Mouse (Mus musculus): ENCODE data around the gene Scaf11. TPM values are rescaled to one million over a fixed set of nuclear protein-coding genes. Genes with fewer than 3 reads are reported as not detected.
"Not testable (repeated sequence)": the region's sequence is repeated elsewhere in the genome, so short reads cannot be mapped to it uniquely, and the experiment has no call there.

The Scaf11 gene
- polyA plus RNA-seq, 1 experiment from 2014 or later = 95.8 TPM

DNA sequence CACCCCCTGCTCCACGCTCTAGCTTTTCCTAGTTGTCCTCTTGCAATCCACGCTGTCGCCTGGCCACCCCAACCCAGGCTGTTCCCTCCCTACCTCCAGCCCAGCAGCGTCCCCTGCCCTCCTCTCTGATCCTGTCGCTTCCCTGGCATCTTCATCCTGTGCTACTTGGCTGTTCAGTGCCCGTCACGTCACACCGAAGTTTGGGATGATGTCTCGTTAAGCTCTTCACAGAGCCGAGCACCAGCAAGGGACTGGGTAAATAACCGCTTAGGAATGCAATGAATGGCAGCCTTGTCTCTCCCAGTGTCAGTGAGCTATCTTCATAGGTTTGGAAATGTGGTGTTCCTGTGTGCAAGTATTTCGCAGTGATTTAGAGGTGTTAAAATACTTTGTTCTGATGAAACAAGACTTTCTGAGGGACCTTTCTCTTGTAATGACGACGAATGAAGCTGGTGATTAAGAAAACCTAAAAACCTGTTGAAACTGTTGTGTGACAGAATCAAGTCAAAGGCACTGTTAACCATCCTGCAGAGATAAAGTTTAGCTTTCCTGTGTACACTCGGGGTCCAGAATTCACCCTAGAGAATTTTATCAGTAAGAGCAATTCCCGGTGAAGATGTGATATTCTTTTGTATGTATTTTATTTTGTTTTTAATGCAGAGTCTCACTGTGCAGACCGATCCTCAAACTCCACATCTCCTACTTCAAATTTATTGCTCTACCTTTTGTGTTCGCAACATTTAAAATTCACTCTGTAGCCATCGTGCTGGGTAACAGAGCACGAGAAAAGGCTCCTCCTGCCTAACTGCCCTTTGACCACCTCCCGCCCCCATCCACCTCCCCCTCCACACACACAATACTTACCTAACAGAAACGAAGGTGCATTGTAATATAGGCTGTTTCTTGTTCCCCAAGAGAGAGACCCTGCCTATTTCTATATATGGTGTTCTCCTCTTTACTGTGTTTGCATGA is 1.2 kb upstream of the Scaf11 start:
- Histone ChIP-seq H3K4me3 (replicated peaks) (peak overlapping the region; percentile 92), H3K27me3 (no peaks in the 10 kb centered on the region), H3K9ac (peak overlapping the region; percentile 80), H3K36me3 (replicated peaks) (no peaks in the 10 kb centered on the region), H3K4me1 (peaks cover 26% of the 10 kb centered on the region), H3K27ac (peak overlapping the region; percentile 99), H3K4me2 (peak overlapping the region; percentile 64), H3K9me3 (no peaks in the 10 kb centered on the region)
- WGBS = 15% methylated on average over 22 of the region's 22 CpGs
- peak; percentile 44 for ATAC-seq (ENCODE audit: low FRiP score)

DNA sequence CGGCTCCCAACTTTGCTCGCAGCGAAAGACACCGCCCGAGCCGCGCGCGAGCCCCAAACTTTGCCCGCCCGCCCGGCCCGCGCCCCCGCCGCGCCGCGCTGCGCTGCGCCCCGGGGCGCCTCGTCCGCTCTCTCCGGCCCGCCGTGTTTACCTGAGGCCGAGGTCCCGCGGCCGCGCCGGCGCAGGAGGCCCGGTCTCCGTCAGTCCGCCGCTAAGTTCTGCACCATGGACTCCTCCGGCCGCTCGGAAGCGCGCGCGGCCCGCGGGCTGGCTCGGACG is 253 bp downstream of the Scaf11 start:
- ATAC-seq (ENCODE audit: low FRiP score) = no peak
- WGBS = under 1% methylated on average over 37 of the region's 50 CpGs
- Histone ChIP-seq H3K27ac (peak overlapping the region; percentile 99), H3K9ac (peak overlapping the region; percentile 94), H3K4me2 (peak overlapping the region; percentile 62), H3K4me1 (peaks cover 26% of the 10 kb centered on the region), H3K36me3 (replicated peaks) (no peaks in the 10 kb centered on the region), H3K9me3 (no peaks in the 10 kb centered on the region), H3K27me3 (no peaks in the 10 kb centered on the region), H3K4me3 (replicated peaks) (peak overlapping the region; percentile 92)

DNA sequence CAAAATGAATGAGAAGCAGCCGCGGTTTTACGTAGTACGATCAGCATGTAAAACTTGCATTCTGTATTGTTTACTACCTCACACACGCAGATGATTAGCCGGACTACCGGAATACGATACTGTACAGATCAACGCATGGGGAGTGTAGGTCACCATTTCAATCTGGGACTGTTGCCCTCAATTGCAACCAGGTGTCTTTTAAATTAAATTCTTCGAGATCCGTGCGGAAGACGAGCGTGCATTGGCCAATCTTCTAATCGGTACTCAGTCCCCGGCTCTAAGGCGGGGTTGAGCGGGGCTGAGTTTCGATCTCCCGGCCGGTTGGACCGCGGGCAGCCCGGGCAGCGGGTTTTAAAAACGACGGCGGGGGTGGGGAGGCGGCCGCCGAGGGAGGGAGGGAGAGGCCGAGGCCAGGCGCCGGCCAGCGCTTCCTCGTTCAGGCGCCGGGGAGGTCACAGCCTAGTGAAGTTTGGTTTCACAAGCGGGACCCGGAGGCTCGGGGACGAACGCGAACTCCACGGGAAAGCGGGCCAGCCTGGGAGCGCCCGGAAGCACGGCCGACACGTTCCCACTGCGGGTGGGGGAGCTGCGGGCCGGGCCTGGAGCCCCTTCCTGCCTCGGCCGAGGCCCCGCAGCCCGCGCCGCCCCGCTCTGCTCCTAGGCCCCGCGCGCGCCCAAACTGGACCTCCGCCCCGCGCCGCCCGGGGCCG is 747 bp downstream of the Scaf11 start:
- H3K9me3 ChIP-seq = no peaks in the 10 kb centered on the region
- H3K4me1 ChIP-seq = peaks cover 26% of the 10 kb centered on the region
- peak overlapping the region; percentile 94 for H3K9ac ChIP-seq
- H3K27me3 ChIP-seq = no peaks in the 10 kb centered on the region
- peak; percentile 50 for ATAC-seq (ENCODE audit: low FRiP score)
- WGBS = under 1% methylated on average over 51 of the region's 71 CpGs
- no peaks in the 10 kb centered on the region for H3K36me3 ChIP-seq (replicated peaks)
- H3K27ac ChIP-seq = peak overlapping the region; percentile 99
- H3K4me2 ChIP-seq = peak overlapping the region; percentile 62
- peak overlapping the region; percentile 92 for H3K4me3 ChIP-seq (replicated peaks)

DNA sequence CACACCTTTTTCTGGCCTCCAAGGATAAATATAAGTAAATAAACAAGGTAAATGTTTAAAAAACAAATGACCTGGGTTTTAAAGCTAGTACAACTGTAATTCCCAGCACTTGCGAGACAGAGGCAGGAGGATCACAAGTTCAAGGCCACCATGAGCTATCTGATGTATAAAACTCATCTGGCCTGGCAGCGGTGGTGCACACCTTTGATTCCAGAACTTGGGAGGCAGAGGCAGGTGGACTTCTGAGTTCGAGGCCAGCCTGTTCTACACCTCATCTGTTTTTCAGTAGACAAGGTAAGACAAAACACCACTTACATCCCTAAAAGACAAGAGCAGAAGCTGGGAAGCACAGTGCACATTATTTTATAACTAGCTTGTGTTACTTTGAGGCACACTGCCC is 2.4 kb downstream of the Scaf11 start:
- no peak overlapping the region for H3K27ac ChIP-seq
- WGBS = 94% methylated on average over 3 of the region's 3 CpGs
- ATAC-seq (ENCODE audit: low FRiP score) = no peak
- no peak overlapping the region for H3K4me2 ChIP-seq
- H3K36me3 ChIP-seq (replicated peaks) = no peaks in the 10 kb centered on the region
- no peaks in the 10 kb centered on the region for H3K9me3 ChIP-seq
- no peaks in the 10 kb centered on the region for H3K27me3 ChIP-seq
- no peak overlapping the region for H3K9ac ChIP-seq
- H3K4me1 ChIP-seq = peaks cover 26% of the 10 kb centered on the region
- no peak overlapping the region for H3K4me3 ChIP-seq (replicated peaks)

DNA sequence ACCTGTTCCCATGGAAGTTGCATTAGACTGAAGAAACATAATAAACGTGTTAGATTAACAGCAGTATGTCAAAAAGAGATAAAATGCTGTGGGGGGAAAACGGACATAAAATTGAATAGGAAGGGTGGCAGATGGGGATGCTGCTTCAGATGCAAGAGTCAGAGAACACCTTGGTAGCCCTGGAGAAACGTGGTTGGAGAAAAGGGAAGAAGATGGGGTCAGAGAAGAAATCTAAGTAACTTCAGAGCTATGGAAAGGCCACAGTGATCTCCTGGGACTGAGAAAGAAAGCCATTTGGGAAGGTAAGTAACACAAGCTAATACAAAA is 3.3 kb downstream of the Scaf11 start:
- Histone ChIP-seq H3K9me3 (no peaks in the 10 kb centered on the region), H3K4me1 (peaks cover 22% of the 10 kb centered on the region), H3K4me3 (replicated peaks) (no peak overlapping the region), H3K36me3 (replicated peaks) (no peaks in the 10 kb centered on the region), H3K27me3 (no peaks in the 10 kb centered on the region), H3K4me2 (no peak overlapping the region), H3K27ac (no peak overlapping the region), H3K9ac (no peak overlapping the region)
- 83% methylated on average over 3 of the region's 3 CpGs for WGBS
- no peak for ATAC-seq (ENCODE audit: low FRiP score)

DNA sequence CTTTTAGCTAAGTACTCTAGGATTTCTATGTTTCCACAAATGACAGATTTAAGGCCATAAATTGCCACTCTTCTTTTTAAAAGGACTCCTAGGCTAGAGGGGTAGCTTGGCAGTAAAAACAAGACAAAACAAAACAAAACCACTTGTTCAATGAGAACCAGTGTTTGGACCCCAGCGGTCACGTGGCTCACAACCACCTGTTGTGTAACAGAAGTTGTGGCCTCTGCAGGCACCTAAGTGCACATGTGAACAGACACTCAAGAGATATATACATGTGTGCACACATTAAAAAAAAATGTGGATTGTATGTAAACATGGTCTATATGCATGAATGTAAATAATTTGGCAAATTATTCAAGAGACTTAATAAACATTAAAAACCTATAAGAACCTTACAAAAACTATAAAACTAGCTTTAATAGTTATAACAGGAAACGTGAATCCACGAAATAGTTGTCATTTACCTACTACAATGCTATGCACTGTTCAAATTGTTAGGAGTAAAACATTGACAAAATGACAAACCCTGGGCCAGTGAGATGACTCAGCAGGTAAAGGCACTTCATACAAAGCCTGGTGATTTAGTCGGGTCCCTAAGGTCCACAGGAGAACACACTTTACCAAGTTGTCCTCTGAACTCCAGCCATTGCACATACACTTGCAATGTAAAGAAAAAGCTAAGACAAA is 3.8 kb downstream of the Scaf11 start:
- WGBS = 88% methylated on average over 5 of the region's 5 CpGs
- Histone ChIP-seq H3K4me3 (replicated peaks) (no peak overlapping the region), H3K36me3 (replicated peaks) (peaks cover 2% of the 10 kb centered on the region), H3K27me3 (no peaks in the 10 kb centered on the region), H3K4me2 (no peak overlapping the region), H3K4me1 (peaks cover 18% of the 10 kb centered on the region), H3K27ac (no peak overlapping the region), H3K9ac (no peak overlapping the region), H3K9me3 (no peaks in the 10 kb centered on the region)
- ATAC-seq (ENCODE audit: low FRiP score) = no peak

DNA sequence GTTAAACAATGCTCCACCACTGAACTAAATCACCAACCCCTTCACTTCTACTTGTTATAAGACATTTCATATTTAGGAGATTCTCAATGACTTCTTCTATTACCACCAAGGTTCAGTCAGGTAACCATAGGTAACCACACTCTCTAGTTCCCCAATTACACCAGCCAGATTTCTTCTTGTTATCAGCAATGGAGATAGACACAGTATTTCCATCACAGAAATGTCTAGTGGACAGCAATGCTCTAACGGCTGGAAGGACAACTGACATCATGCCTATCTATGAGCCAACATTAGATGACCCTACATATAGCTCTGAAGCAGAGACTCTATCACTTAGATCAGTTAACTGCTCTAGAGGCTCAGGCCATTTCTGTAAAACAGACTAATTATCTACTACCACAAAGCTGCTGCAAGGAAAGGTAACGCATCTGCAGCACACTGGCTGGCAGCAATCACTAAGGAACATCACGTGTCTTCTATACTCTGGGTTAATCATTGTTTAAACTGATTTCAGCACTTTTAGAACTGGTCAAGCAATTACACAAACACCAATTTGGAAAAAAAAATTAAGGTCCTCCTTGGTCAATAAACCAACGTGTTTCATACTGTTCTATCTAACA is 4.9 kb downstream of the Scaf11 start:
- no peak overlapping the region for H3K27ac ChIP-seq
- H3K9me3 ChIP-seq = no peaks in the 10 kb centered on the region
- no peak overlapping the region for H3K9ac ChIP-seq
- H3K4me2 ChIP-seq = no peak overlapping the region
- ATAC-seq (ENCODE audit: low FRiP score) = no peak
- peaks cover 13% of the 10 kb centered on the region for H3K4me1 ChIP-seq
- no peaks in the 10 kb centered on the region for H3K27me3 ChIP-seq
- 88% methylated on average over 4 of the region's 4 CpGs for WGBS
- peaks cover 8% of the 10 kb centered on the region for H3K36me3 ChIP-seq (replicated peaks)
- no peak overlapping the region for H3K4me3 ChIP-seq (replicated peaks)

DNA sequence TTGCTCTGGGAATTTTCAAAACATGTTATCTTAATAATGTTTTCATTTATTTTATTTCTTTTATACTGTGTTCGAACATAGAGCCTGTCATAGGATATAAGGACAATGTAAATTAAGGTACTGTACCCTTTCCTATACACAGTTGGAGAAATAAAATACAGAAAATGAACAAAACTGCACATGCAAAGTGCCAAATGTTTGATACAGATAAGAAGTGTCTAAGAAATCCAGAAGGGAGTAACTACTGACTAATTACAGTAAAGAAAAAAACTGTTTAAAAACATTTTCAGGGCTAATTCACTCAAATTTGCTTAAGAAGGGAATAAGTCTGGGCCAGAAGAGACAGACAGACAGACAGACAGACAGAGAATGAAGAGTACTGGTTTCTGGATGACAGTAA is 7.3 kb downstream of the Scaf11 start:
- H3K27ac ChIP-seq = no peak overlapping the region
- peaks cover 14% of the 10 kb centered on the region for H3K36me3 ChIP-seq (replicated peaks)

DNA sequence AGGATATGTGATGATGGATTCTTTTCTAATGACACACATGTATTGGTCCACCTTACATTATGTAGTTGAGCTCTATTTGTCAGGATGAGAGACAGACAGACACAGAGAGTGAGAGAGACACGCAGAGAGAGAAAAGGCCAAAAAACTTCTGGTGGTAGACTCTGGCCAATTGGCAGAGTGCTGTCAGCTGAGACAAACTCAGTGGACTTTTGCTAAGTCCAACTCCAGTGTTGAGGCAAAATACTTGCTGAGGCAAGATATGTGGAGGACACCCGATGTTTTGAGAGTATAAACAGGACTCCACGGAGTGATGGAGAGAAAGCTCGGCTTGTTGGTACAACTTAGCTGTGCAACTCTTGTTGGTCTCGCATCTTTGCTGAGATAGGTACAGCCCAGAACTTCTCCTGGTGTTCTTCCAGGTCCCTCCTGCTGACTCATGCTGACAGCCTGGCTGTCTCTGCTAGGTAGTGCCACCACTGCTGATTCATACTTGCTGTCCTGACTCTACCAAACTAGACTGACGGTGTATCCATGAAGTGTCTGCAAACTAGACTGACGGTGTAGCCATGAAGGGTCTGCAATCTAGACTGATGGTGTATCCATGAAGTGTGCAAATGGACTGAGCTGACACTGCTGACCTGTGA is 11.9 kb downstream of the Scaf11 start:
- ATAC-seq (ENCODE audit: low FRiP score) = no peak
- H3K9me3 ChIP-seq = no peaks in the 10 kb centered on the region
- no peak overlapping the region for H3K4me2 ChIP-seq
- H3K4me1 ChIP-seq = no peaks in the 10 kb centered on the region
- peaks cover 22% of the 10 kb centered on the region for H3K36me3 ChIP-seq (replicated peaks)
- WGBS = 94% methylated on average over 7 of the region's 7 CpGs
- H3K27ac ChIP-seq = no peak overlapping the region
- no peaks in the 10 kb centered on the region for H3K27me3 ChIP-seq
- H3K4me3 ChIP-seq (replicated peaks) = no peak overlapping the region
- H3K9ac ChIP-seq = no peak overlapping the region

More for the DNA sequence above, 7.3 kb downstream of the Scaf11 start:
- Histone ChIP-seq H3K9me3 (no peaks in the 10 kb centered on the region), H3K27me3 (no peaks in the 10 kb centered on the region), H3K9ac (no peak overlapping the region), H3K4me3 (replicated peaks) (no peak overlapping the region), H3K4me2 (no peak overlapping the region), H3K4me1 (peaks cover 3% of the 10 kb centered on the region)
- no peak for ATAC-seq (ENCODE audit: low FRiP score)
- 95% methylated on average over 1 of the region's 1 CpGs for WGBS

DNA sequence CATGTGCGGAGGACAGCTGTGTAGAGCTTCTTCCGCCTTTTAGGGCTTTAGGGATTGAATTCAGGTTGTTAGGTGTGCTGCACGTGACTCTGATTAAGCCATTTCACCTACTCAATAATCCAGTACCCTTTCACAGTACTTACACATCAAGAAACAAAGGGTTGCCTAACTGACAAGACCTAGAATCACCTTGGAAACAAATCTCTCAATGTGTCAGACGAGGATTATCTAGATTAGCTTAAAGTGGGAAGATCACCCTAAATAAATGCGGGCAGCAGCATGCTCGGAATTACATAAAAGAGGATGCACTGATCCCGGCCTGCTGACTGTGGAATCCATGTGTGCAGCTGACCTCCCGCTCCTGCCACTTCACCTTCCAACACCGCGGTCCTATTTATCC is 13.9 kb downstream of the Scaf11 start:
- ATAC-seq (ENCODE audit: low FRiP score) = no peak
- Histone ChIP-seq H3K4me3 (replicated peaks) (no peak overlapping the region), H3K9me3 (no peaks in the 10 kb centered on the region), H3K4me2 (no peak overlapping the region), H3K36me3 (replicated peaks) (peaks cover 24% of the 10 kb centered on the region), H3K27ac (no peak overlapping the region), H3K4me1 (no peaks in the 10 kb centered on the region), H3K9ac (no peak overlapping the region), H3K27me3 (no peaks in the 10 kb centered on the region)
- 71% methylated on average over 10 of the region's 10 CpGs for WGBS

DNA sequence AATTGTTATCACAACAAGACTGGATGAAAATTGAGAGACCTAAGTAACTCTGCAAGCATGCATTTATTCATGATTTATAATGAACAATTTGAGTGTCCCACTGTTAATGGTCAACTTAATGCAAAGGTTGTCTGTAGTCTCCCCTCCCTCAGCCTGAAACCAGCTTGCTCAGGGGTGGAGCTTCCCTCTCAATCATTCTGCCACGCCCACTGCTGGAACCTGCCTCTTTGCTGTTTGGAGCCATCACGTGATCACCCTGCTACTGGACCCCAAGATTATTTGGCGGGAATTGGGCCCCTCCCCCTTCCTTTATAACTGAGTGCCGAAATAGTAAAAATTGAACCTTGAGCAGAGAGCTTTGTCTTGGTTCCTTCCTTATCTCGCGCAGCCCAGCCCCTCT is 19.2 kb downstream of the Scaf11 start:
- not testable (repeated sequence) for H3K4me3 ChIP-seq (replicated peaks); H3K27me3 ChIP-seq; H3K9ac ChIP-seq; ATAC-seq (ENCODE audit: low FRiP score); H3K4me2 ChIP-seq; H3K9me3 ChIP-seq; H3K4me1 ChIP-seq; H3K27ac ChIP-seq
- H3K36me3 ChIP-seq (replicated peaks) = peaks cover 17% of the 10 kb centered on the region
- WGBS = 84% methylated on average over 6 of the region's 6 CpGs

DNA sequence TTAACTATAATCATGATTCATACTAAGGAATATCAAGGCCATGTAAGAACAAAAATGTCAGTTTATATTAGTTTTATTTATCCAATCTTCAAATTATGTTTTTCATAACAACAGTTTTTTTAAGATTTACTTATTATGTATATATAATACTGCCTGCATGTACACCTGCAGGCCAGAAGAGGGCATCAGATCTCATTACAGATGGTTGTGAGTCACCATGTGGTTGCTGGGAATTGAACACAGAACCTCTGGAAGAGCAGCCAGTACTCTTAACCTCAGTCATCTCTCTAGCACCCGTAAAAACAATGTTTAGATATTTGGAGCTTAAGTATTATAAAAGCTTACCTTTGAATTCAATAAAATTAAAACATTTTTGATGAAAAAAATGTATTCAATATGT is 26.4 kb downstream of the Scaf11 start:
- no peaks in the 10 kb centered on the region for H3K4me1 ChIP-seq
- H3K27me3 ChIP-seq = no peaks in the 10 kb centered on the region
- 87% methylated on average over 1 of the region's 1 CpGs for WGBS
- no peak overlapping the region for H3K4me3 ChIP-seq (replicated peaks)
- H3K4me2 ChIP-seq = no peak overlapping the region
- H3K36me3 ChIP-seq (replicated peaks) = peaks cover 53% of the 10 kb centered on the region
- H3K9me3 ChIP-seq = 0 out of 2 replicates have a peak, but pooled peaks cover 4% of the 10 kb centered on the region
- H3K9ac ChIP-seq = no peak overlapping the region
- no peak overlapping the region for H3K27ac ChIP-seq
- no peak for ATAC-seq (ENCODE audit: low FRiP score)
